Mouse (Mus musculus) adrenal gland, postnatal 4 days (tissue): ENCODE data around the gene Zfp652. TPM values are rescaled to one million over a fixed set of nuclear protein-coding genes. Genes with fewer than 3 reads are reported as not detected.

Experiments used
- DNase-seq, 2 experiments: peaks; one replicate each; pipeline ENCODE4 v3.0.0; 2021 to 2022; ENCODE audit warnings: low spot score in 2 of 2, mixed read lengths in 2 of 2
- total RNA-seq, 2 experiments: library from RNA; stranded (reverse); gene quantifications; 2 replicates each; pipeline ENCODE4 v1.2.3; 2021

Gene Zfp652
- total RNA-seq, 2 experiments from 2014 or later, result 61.7 to 63.2 TPM

DNA sequence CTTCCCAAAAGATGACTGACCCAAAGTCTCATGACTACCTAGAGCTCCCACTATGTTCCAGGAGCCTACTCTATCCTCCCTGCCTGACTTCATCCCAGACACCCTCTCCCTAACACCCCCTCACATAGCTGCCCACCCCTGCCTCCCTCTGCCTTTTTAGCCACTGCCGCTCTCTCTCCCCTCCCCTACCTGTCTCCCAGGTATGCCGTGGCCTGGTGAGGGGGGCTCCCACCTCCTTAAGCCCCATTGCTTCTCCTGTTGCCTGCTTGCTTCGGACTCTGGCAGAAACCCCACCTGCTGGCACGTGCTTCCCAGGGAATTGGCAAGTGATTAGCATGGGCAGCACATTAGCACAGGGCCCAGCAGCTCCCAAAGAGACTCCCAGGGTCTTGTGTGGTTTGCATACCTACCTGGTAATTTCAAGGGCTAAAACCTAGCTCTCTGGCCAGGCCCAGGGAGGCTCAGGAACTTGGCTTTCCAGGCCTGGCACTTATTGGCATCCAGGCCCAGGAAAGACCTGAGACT, 117.1 kb downstream of the Zfp652 start:
- DNase-seq, result no peak

DNA sequence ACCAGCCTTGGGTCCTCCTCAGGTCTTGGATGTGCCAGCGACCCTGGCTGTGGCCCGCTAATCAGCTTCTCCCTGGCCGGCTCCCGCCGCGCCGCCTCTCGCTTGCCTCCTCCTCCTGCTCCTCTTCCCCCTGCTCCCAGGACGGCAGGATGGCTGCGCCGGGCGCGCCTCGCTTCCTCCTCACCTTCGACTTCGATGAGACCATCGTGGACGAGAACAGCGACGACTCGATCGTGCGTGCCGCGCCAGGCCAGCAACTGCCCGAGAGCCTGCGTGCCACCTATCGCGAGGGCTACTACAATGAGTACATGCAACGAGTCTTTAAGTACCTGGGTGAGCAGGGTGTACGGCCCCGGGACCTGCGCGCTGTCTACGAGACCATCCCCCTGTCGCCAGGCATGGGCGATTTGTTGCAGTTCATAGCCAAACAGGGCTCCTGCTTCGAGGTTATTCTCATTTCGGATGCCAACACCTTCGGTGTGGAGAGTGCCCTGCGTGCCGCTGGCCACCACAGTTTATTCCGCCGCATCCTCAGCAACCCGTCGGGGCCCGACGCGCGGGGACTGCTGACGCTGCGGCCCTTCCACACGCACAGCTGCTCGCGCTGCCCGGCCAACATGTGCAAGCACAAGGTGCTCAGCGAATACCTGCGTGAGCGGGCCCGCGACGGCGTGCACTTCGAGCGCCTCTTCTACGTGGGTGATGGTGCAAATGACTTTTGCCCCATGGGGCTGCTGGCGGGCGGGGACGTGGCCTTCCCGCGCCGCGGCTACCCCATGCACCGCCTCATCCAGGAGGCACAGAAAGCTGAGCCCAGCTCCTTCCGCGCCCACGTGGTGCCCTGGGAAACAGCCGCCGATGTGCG, 118.2 kb downstream of the Zfp652 start:
- no peak for DNase-seq

DNA sequence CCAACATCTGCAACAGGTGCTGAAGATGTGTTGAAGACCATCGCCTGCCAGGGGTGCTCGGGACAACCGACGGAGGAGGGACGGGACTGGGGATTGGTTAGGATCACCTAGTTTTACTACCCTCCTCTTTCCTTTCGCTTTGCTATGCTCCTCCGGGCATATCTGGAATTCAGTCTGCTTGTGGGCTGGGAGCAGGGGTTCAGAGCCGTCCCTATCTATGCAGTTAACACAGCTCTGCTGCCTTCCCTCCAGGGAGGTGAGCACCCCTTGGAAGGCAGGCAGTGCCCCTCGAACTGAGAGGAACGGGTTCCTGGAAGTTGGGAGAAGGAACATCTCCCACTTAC, 118.8 kb downstream of the Zfp652 start:
- no peak for DNase-seq

GRCm38 (mm10) chr11:95831641-95832040, 119.2 kb downstream of the Zfp652 start:
- no peak for DNase-seq

DNA sequence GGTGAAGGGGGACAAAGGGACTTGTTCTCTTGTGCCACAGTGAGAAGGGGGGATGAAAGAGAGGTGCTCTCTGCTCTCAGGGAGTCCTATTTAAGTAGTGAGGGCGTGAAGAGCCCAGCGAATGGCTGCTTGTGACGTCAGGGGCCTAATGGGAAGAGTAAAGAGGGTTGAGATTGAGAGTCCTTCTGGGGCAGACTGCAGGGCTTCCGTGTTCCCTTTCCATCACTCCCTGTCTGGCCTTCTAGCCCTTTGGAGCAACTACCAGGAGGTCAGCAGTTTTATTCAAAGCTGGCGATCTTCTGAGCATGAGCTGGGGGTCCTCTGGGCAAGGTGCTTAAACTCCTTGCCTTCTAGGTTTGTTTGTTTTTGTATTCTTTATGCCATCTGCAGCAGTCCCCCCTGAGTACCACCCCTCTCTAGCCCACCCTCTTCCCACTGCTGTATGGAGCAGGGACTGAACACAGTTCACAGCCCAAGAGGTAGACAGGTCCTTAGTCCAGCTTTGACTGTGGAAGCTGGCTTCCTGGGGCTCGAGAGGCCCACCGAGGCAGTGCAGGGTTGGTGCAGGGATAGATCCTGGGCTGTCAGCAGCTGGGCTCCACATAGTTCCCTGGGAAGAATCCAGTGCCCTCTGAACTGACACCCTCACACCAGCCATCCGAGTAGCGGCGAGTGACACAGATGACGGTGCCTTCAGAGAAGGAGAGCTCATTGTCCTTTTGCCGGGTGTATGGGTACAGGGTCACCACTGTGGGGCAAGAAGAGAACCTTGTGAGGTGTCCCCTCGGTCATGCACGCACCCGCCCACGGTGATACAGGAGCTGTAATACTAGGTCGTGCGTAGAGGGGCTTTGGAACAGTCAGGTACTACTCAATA, 119.9 kb downstream of the Zfp652 start:
- no peak for DNase-seq

GRCm38 (mm10) chr11:95833006-95833570, 120.6 kb downstream of the Zfp652 start:
- no peak for DNase-seq

DNA sequence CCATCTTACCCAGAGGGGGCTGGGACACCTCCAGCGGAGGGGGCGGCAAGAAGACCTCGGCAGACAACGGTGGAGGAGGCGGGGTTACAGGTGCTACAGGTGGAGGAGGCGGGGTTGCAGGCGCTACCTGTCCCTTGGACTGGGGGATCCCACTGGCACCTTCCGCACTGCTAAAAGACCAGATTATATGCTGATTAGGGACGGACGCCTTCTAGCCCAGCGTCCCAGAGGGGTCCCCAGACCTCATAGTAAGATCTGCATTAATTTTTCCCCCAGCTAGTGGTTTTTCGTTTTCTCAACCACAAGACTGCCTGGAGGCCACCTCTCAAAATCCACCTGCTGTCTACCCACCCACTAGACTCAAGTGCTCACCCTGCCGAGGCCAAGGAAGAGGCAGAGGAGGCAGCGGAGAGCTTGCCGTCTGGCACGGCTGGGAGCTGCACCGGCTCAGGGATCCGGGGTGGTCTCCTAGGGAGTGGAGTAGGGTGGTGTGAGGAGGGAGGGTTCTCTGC, 121.2 kb downstream of the Zfp652 start:
- DNase-seq, result no peak

- no peak for DNase-seq
Observed at GRCm38 (mm10) chr11:95834143-95834667, 121.7 kb downstream of the Zfp652 start.

- no peak for DNase-seq
Observed at GRCm38 (mm10) chr11:95834742-95835710, 122.6 kb downstream of the Zfp652 start.

DNA sequence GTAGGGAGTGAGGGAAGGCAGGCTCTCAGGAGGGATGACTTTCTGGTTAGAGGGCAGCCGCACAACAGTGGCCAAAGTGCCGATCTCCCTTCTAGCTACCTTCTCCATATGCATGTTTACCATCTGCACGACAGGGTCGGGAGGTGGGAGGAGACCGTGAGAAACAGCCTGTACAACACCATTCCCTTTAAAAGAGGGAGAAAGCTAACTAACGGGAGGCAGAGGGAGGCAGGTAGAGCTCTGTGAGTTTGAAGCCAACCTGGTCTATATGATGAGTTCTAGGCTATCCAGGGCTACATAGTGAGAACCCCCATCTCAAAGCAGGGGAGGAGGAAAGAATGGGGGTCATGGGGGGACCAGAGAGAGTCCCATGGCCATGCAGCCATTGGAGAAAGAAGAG, 123.4 kb downstream of the Zfp652 start:
- DNase-seq, result no peak

DNA sequence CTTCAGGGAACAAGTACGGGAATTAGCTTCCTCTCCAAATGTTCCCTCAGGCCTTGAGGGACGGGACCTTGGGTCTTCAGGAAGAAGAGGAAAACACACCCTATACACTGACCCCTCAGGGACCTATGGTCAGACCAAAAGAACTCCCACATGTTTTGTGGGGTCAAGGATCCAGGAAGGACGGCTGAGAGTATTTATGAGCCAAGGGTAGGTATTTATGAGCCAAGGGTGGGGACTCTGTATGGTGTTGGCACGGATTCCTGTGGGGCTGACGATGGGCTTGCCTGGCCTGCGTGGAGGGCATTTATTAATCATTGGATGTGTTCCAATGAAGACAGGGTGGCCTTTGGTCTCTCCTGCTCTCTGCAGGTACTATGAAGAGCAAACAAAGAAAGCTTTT, 124.0 kb downstream of the Zfp652 start:
- DNase-seq, result no peak

DNA sequence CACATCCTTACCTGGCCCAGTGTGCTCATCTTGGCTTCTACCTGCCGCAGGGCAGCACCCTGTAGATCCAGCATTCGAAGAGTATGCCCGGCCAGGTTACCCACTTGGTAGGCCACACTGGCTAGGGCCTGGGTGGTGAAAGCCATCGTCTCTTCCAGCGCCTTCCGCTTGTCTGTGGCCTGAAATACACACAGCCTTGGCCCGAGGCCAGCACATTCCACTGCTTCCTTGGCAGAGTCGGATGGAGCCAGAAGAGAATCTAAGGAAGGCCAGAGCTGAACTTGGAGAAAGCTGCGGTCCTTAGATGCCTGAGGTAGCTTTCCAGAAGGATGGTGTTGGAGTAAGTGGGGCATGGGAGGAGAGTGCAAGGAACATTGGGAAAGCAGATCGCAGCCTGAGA, 124.6 kb downstream of the Zfp652 start, which contains the start of gene Gngt2:
Gene Gngt2, plus strand, starts transcription at position 158 of the 400 bp plus-strand sequence.
- DNase-seq, result peak in 1 of 2 experiments; percentile 56

GRCm38 (mm10) chr11:95838598-95838997, 126.1 kb downstream of the Zfp652 start:
- DNase-seq, result no peak

- no peak for DNase-seq
Observed at GRCm38 (mm10) chr11:95838999-95839868, 126.8 kb downstream of the Zfp652 start.

GRCm38 (mm10) chr11:95840694-95841497, 128.4 kb downstream of the Zfp652 start:
- DNase-seq, result no peak

DNA sequence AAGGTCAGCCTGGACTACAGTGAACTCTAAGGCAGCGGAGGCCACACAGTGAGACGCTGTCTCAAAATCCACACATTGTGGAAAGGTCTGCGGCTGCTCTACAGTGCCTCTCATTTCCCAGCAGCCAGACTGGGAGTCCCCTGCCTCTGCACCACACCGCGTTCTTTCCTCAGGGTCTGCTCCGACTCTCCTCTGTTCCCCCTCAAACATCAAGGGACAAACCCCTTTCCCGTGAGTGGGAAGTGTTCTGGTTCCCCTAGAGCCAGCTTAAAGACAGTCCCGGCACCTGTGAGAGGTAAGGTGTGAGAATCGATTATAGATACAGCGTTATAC, 129.0 kb downstream of the Zfp652 start:
- DNase-seq, result no peak

- DNase-seq, result no peak
Observed at GRCm38 (mm10) chr11:95842074-95842681, 129.7 kb downstream of the Zfp652 start, which contains the start of gene Abi3. Gene Abi3, minus strand, starts transcription at chr11:95842476.

- no peak for DNase-seq
Observed at GRCm38 (mm10) chr11:95842953-95843352, 130.5 kb downstream of the Zfp652 start.
